ENCODE assay signal across 9 mouse cellular contexts in genomic region chr7:25385850-25386555, GRCm38 (mm10). TPM values are rescaled to one million over a fixed set of nuclear protein-coding genes. Genes with fewer than 3 reads are reported as not detected.
DNase-seq lines count a peak whose midpoint lies in the region; ATAC-seq and TF ChIP-seq lines count a peak whose summit lies in the region.
"Had no signal": no experiment of that assay in that cellular context is flagged by ENCODE, and none has a peak within 500 bp of the region (broad histone marks: within the 10 kb centered on the region; RNA-seq: fewer than 3 reads in every experiment).

No protein-coding gene starts in this region.

- no peaks in the 10 kb centered on the region for H3K4me1 ChIP-seq in forebrain, embryonic 14.5 days (ENCODE audit: control insufficient read depth, insufficient read depth, low read length)
- peaks cover 12% of the 10 kb centered on the region for H3K4me1 ChIP-seq in forebrain, embryonic 10.5 days
- H3K4me1 ChIP-seq in CH12.LX (ENCODE audit: control insufficient read depth in 1 of 2, insufficient read depth in 2 of 2), result peaks cover 19 to 32% of the 10 kb centered on the region in 2 experiments
- H3K4me1 ChIP-seq in heart, embryonic 16.5 days (ENCODE audit: control insufficient read depth, insufficient read depth, low read length), result peaks cover 47% of the 10 kb centered on the region

- peak; percentile 19 for DNase-seq in forebrain, embryonic 14.5 days (ENCODE audit: low spot score)
- DNase-seq in forebrain, embryonic 10.5 days (ENCODE audit: extremely low spot score, low spot score), result no peak
- DNase-seq in CH12.LX (ENCODE audit: extremely low read depth), result peak; percentile 71
- peak; percentile 75 for DNase-seq in cerebellum, adult 8-10 months
- peak; percentile 75 to 86 for DNase-seq in kidney, postnatal 4 days
- peak; percentile 48 to 72 for DNase-seq in monocyte, adult 2 months (ENCODE audit: low read depth in 1 of 2, low spot score in 2 of 2)
- DNase-seq in frontal cortex, adult 2 months (ENCODE audit: extremely low spot score in 1 of 2, low spot score in 1 of 2), result no peak

- no peaks in the 10 kb centered on the region for H3K9me3 ChIP-seq in forebrain, embryonic 14.5 days (replicated peaks; ENCODE audit: control insufficient read depth, low read length)
- no peaks in the 10 kb centered on the region for H3K9me3 ChIP-seq in forebrain, embryonic 10.5 days
- H3K9me3 ChIP-seq in CH12.LX (replicated peaks; ENCODE audit: low read length), result no peaks in the 10 kb centered on the region
- H3K9me3 ChIP-seq in heart, embryonic 16.5 days (replicated peaks; ENCODE audit: control insufficient read depth, low read length), result no peaks in the 10 kb centered on the region

- H3K4me3 ChIP-seq in forebrain, embryonic 14.5 days (ENCODE audit: low read depth, low read length), result no peak overlapping the region
- H3K4me3 ChIP-seq in forebrain, embryonic 10.5 days, result no peak overlapping the region
- H3K4me3 ChIP-seq in CH12.LX (replicated peaks in 1 of 3; ENCODE audit: low read depth in 2 of 3, low read length in 2 of 3, poor library complexity in 1 of 3), result no peak overlapping the region
- H3K4me3 ChIP-seq in heart, embryonic 16.5 days (ENCODE audit: low read length), result peak overlapping the region; percentile 11; the same call in 1 of the 2 replicates

- no peak overlapping the region for H3K27ac ChIP-seq in forebrain, embryonic 14.5 days (ENCODE audit: low read depth, low read length)
- H3K27ac ChIP-seq in forebrain, embryonic 10.5 days, result no peak overlapping the region
- peak overlapping the region; percentile 70 for H3K27ac ChIP-seq in CH12.LX (ENCODE audit: insufficient read depth, low read depth)
- H3K27ac ChIP-seq in heart, embryonic 16.5 days (ENCODE audit: low read length), result peak overlapping the region; percentile 90

- no peak overlapping the region for H3K4me2 ChIP-seq in forebrain, embryonic 14.5 days (ENCODE audit: low read length)
- peak overlapping the region; percentile 4; the same call in 1 of the 2 replicates for H3K4me2 ChIP-seq in CH12.LX (ENCODE audit: insufficient read depth, low read depth, poor library complexity, severe bottlenecking)
- peak overlapping the region; percentile 53 for H3K4me2 ChIP-seq in heart, embryonic 16.5 days (ENCODE audit: low read depth, low read length)

- peaks cover 74% of the 10 kb centered on the region for H3K36me3 ChIP-seq in forebrain, embryonic 14.5 days (ENCODE audit: control insufficient read depth, insufficient read depth, low read length)
- peaks cover 59% of the 10 kb centered on the region for H3K36me3 ChIP-seq in forebrain, embryonic 10.5 days (replicated peaks)
- peaks cover 19 to 66% of the 10 kb centered on the region in 2 experiments for H3K36me3 ChIP-seq in CH12.LX (replicated peaks in 1 of 2; ENCODE audit: control insufficient read depth in 1 of 2, insufficient read depth in 1 of 2, low read length in 1 of 2)
- H3K36me3 ChIP-seq in heart, embryonic 16.5 days (ENCODE audit: control insufficient read depth, insufficient read depth), result peaks cover 22% of the 10 kb centered on the region; the same call in 1 of the 2 replicates

- H3K9ac ChIP-seq in forebrain, embryonic 14.5 days (ENCODE audit: low read length), result no peak overlapping the region
- H3K9ac ChIP-seq in CH12.LX (ENCODE audit: insufficient read depth, low read depth), result peak overlapping the region; percentile 13; the same call in 1 of the 2 replicates
- peak overlapping the region; percentile 35 for H3K9ac ChIP-seq in heart, embryonic 16.5 days (ENCODE audit: low read length)

- TF ChIP-seq POLR2A in CH12.LX (IDR thresholded peaks at IDR 0.05; ENCODE audit: low read depth, low read length), result no peak

- no peak for ATAC-seq in forebrain, embryonic 14.5 days
- ATAC-seq in heart, embryonic 16.5 days (replicated peaks; ENCODE audit: extremely low read depth, insufficient read depth, low FRiP score), result peak; percentile 86

- dilution Hi-C loops in CH12.LX (cut with MboI; ENCODE audit: extremely low pct_ligation_motif_present, extremely low pct_unique_long_range_greater_than_20kb, low sequenced_read_pairs), result no loop called here

- in situ Hi-C loops in CH12.LX (cut with MboI; ENCODE audit: low pct_ligation_motif_present, low pct_unique_long_range_greater_than_20kb, low sequenced_read_pairs), result no loop called here

- H3K79me2 ChIP-seq in CH12.LX (replicated peaks; ENCODE audit: control insufficient read depth, extremely low read depth, insufficient read depth, poor library complexity, severe bottlenecking), result no peaks in the 10 kb centered on the region

- peak; percentile 8; the same call in 1 of the 2 replicates for TF ChIP-seq EP300 in CH12.LX (IDR thresholded peaks at IDR 0.05; ENCODE audit: low read length)

- WGBS in forebrain, embryonic 14.5 days, result 82% methylated on average over 12 of the region's 12 CpGs
- WGBS in forebrain, embryonic 10.5 days, result 91% methylated on average over 12 of the region's 12 CpGs
- WGBS in heart, embryonic 16.5 days, result 40% methylated on average over 12 of the region's 12 CpGs

- H3K27me3 ChIP-seq in forebrain, embryonic 14.5 days (replicated peaks; ENCODE audit: control insufficient read depth, insufficient read depth, low read length), result no peaks in the 10 kb centered on the region
- H3K27me3 ChIP-seq in forebrain, embryonic 10.5 days (ENCODE audit: poor library complexity, severe bottlenecking), result peaks cover 10% of the 10 kb centered on the region
- H3K27me3 ChIP-seq in CH12.LX (replicated peaks), result no peaks in the 10 kb centered on the region
- no peaks in the 10 kb centered on the region for H3K27me3 ChIP-seq in heart, embryonic 16.5 days (ENCODE audit: control insufficient read depth, insufficient read depth, low read length)

- no peak for TF ChIP-seq CTCF in CH12.LX (conservative IDR thresholded peaks at IDR 0.05 in 1 of 2, IDR thresholded peaks at IDR 0.05 in 1 of 2; ENCODE audit: low read depth in 2 of 2, low read length in 2 of 2)

- TF ChIP-seq RAD21 in CH12.LX (IDR thresholded peaks at IDR 0.05; ENCODE audit: low read depth, low read length), result no peak

TF ChIP-seq in CH12.LX, 34 proteins besides CTCF, POLR2A, EP300 and RAD21 (continues in another document):
- TF ChIP-seq NELFE (IDR thresholded peaks at IDR 0.05; ENCODE audit: low read depth, low read length), result 0 out of 2 replicates have a peak, but pooled peaks have one; percentile 20
- no peak for TF ChIP-seq MEF2A (IDR thresholded peaks at IDR 0.05; ENCODE audit: borderline replicate concordance, low read depth, low read length)
- TF ChIP-seq TCF12 (IDR thresholded peaks at IDR 0.05; ENCODE audit: low read depth, low read length), result peak; percentile 21; the same call in 1 of the 2 replicates
- no peak for TF ChIP-seq MAZ (IDR thresholded peaks at IDR 0.05; ENCODE audit: low read depth, low read length)
- TF ChIP-seq MAX (IDR thresholded peaks at IDR 0.05; ENCODE audit: low read length), result peak; percentile 26; the same call in 1 of the 2 replicates
- TF ChIP-seq CHD1 (IDR thresholded peaks at IDR 0.05; ENCODE audit: low read depth, low read length), result no peak
- no peak for TF ChIP-seq PAX5 (IDR thresholded peaks at IDR 0.05; ENCODE audit: low read length)
- TF ChIP-seq MYC (IDR thresholded peaks at IDR 0.05; ENCODE audit: low read depth, low read length), result no peak
- no peak for TF ChIP-seq E2F4 (IDR thresholded peaks at IDR 0.05; ENCODE audit: insufficient replicate concordance, low read depth, low read length)
- TF ChIP-seq POLR2AphosphoS2 (IDR thresholded peaks at IDR 0.05; ENCODE audit: low read depth, low read length), result no peak
- no peak for TF ChIP-seq JUN (IDR thresholded peaks at IDR 0.05; ENCODE audit: insufficient read depth, low read depth, low read length)
- no peak for TF ChIP-seq UBTF (IDR thresholded peaks at IDR 0.05; ENCODE audit: low read depth, low read length)
- TF ChIP-seq CHD2 (IDR thresholded peaks at IDR 0.05; ENCODE audit: low read length), result no peak
- no peak for TF ChIP-seq USF1 (IDR thresholded peaks at IDR 0.05; ENCODE audit: low read depth, low read length)
- no peak for TF ChIP-seq SMC3 (IDR thresholded peaks at IDR 0.05; ENCODE audit: low read depth, low read length)
- TF ChIP-seq ZNF384 (IDR thresholded peaks at IDR 0.05; ENCODE audit: low read depth, low read length), result no peak
- no peak for TF ChIP-seq MAFK (IDR thresholded peaks at IDR 0.05; ENCODE audit: insufficient replicate concordance, low read length)
- peak; percentile 59 for TF ChIP-seq IRF4 (IDR thresholded peaks at IDR 0.05; ENCODE audit: low read depth, low read length)
- TF ChIP-seq HCFC1 (IDR thresholded peaks at IDR 0.05; ENCODE audit: low read depth, low read length), result 0 out of 2 replicates have a peak, but pooled peaks have one; percentile 7
- no peak for TF ChIP-seq KAT2A (IDR thresholded peaks at IDR 0.05; ENCODE audit: insufficient replicate concordance, low read length)
- no peak; the same call in 1 of the 2 replicates for TF ChIP-seq BHLHE40 (IDR thresholded peaks at IDR 0.05; ENCODE audit: low read depth, low read length)
- TF ChIP-seq MXI1 (IDR thresholded peaks at IDR 0.05; ENCODE audit: low read depth, low read length), result no peak

RNA-seq across cellular contexts. Expression of gene Lipe, which starts 12.5 kb away (rescaled TPM):
- polyA plus RNA-seq in forebrain, embryonic 14.5 days (2014; fragmentation: Nextera tagmentation; extraction: Ambion mirVana), result 5.3 and 8.3 TPM in 2 replicates
- polyA plus RNA-seq in forebrain, embryonic 10.5 days (2016; fragmentation: Nextera tagmentation; extraction: Ambion mirVana), result 7.4 and 7.5 TPM in 2 replicates
- total RNA-seq in CH12.LX (2012; rRNA removed), result 2.7 and 3.4 TPM in 2 replicates
- 2.3 and 2.8 TPM in 2 replicates for total RNA-seq in CH12.LX (2014; rRNA removed)
- polyA plus RNA-seq in CH12.LX (2012; ENCODE audit: insufficient read length, low read depth), result 5.9 and 6.4 TPM in 2 replicates
- 8.3 and 8.6 TPM in 2 replicates for polyA plus RNA-seq in heart, embryonic 16.5 days (2015; fragmentation: Nextera tagmentation; extraction: Ambion mirVana)
- 9.9 and 12.5 TPM in 2 replicates for polyA plus RNA-seq in frontal cortex, adult 2 months (2012; rRNA removed)

RNA-seq across cellular contexts. Expression of gene Cnfn, which starts 16.5 kb away (rescaled TPM):
- polyA plus RNA-seq in forebrain, embryonic 14.5 days (2014; fragmentation: Nextera tagmentation; extraction: Ambion mirVana), result not detected in 2 replicates
- polyA plus RNA-seq in forebrain, embryonic 10.5 days (2016; fragmentation: Nextera tagmentation; extraction: Ambion mirVana), result not detected in 2 replicates
- total RNA-seq in CH12.LX (2012; rRNA removed), result not detected in 2 replicates
- total RNA-seq in CH12.LX (2014; rRNA removed), result not detected in 2 replicates
- not detected in 2 replicates for polyA plus RNA-seq in CH12.LX (2012; ENCODE audit: insufficient read length, low read depth)
- polyA plus RNA-seq in heart, embryonic 16.5 days (2015; fragmentation: Nextera tagmentation; extraction: Ambion mirVana), result 0.74 and 0.87 TPM in 2 replicates
- not detected in 2 replicates for polyA plus RNA-seq in frontal cortex, adult 2 months (2012; rRNA removed)
- polyA plus RNA-seq: limb, embryonic 11.5 days had no signal

RNA-seq across cellular contexts. Expression of gene Cxcl17, which starts 26.7 kb away (rescaled TPM):
- polyA plus RNA-seq in forebrain, embryonic 14.5 days (2014; fragmentation: Nextera tagmentation; extraction: Ambion mirVana), result not detected in 2 replicates
- polyA plus RNA-seq in forebrain, embryonic 10.5 days (2016; fragmentation: Nextera tagmentation; extraction: Ambion mirVana), result 0.43 and 0.71 TPM in 2 replicates
- total RNA-seq in CH12.LX (2012; rRNA removed) (not detected in 2 replicates), CH12.LX (2014; rRNA removed) (not detected in 2 replicates)
- not detected in 2 replicates for polyA plus RNA-seq in CH12.LX (2012; ENCODE audit: insufficient read length, low read depth)
- polyA plus RNA-seq in heart, embryonic 16.5 days (2015; fragmentation: Nextera tagmentation; extraction: Ambion mirVana), result 0.38 and 0.41 TPM in 2 replicates
- not detected in 2 replicates for polyA plus RNA-seq in frontal cortex, adult 2 months (2012; rRNA removed)

Comparison
In these comparisons a context has a peak if more than half of its experiments do, and no peak if none do; other contexts are left out.
1. DNase-seq: peak in forebrain, embryonic 14.5 days (single experiment), CH12.LX (single experiment), cerebellum, adult 8-10 months (single experiment), kidney, postnatal 4 days (2 of 2) and monocyte, adult 2 months (2 of 2); none in forebrain, embryonic 10.5 days (single experiment) and frontal cortex, adult 2 months (0 of 2).
2. H3K27ac ChIP-seq: peak in CH12.LX (single experiment) and heart, embryonic 16.5 days (single experiment); none in forebrain, embryonic 14.5 days (single experiment) and forebrain, embryonic 10.5 days (single experiment).